ENCODE assay signal across 13 mouse cellular contexts in the genomic region with DNA sequence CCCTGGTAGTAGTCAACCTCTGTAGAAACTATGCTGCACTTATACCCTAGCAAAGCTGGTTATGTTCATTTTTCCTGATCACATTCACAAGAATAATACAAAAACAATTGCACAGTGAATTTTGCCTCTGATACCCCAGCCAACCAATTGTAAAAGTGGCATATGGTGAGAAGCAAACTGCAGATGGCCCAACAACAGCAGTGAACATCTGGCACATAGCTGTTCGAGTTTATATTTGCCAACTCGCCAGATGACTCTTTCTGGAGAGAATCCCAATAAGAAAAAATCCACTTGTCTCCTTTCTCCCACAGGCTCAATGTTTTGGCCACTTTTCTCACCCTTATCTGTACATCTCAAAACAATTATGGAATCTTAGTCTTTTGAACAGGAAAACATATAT.
DNase-seq lines count a peak whose midpoint lies in the region; ATAC-seq lines count a peak whose summit lies in the region.
"Had no signal": no experiment of that assay in that cellular context is flagged by ENCODE, and none has a peak within 500 bp of the region (broad histone marks: within the 10 kb centered on the region; RNA-seq: fewer than 3 reads in every experiment).

No protein-coding gene starts in this region.

- no peaks in the 10 kb centered on the region for H3K36me3 ChIP-seq in hindbrain, embryonic 11.5 days (ENCODE audit: control insufficient read depth, insufficient read depth, low read length)
- no peaks in the 10 kb centered on the region for H3K36me3 ChIP-seq in hindbrain, embryonic 12.5 days
- H3K36me3 ChIP-seq: heart, embryonic 10.5 days; hindbrain, embryonic 15.5 days had no signal

- H3K4me1 ChIP-seq in hindbrain, embryonic 11.5 days (replicated peaks; ENCODE audit: control insufficient read depth, insufficient read depth, low read length) = no peaks in the 10 kb centered on the region
- H3K4me1 ChIP-seq in hindbrain, embryonic 12.5 days = no peaks in the 10 kb centered on the region
- H3K4me1 ChIP-seq: heart, embryonic 10.5 days; hindbrain, embryonic 15.5 days had no signal

- H3K27me3 ChIP-seq in hindbrain, embryonic 11.5 days (ENCODE audit: control insufficient read depth, insufficient read depth, low read length) = no peaks in the 10 kb centered on the region
- H3K27me3 ChIP-seq in hindbrain, embryonic 12.5 days = no peaks in the 10 kb centered on the region
- H3K27me3 ChIP-seq: hindbrain, embryonic 15.5 days had no signal

- WGBS in hindbrain, embryonic 11.5 days = 81% methylated on average over 2 of the region's 2 CpGs
- WGBS in hindbrain, embryonic 12.5 days = 69% methylated on average over 2 of the region's 2 CpGs

- no peaks in the 10 kb centered on the region for H3K9me3 ChIP-seq in hindbrain, embryonic 11.5 days (ENCODE audit: control insufficient read depth, low read length)
- H3K9me3 ChIP-seq in hindbrain, embryonic 12.5 days (replicated peaks) = no peaks in the 10 kb centered on the region
- H3K9me3 ChIP-seq: heart, embryonic 10.5 days; hindbrain, embryonic 15.5 days had no signal

- no peak overlapping the region for H3K9ac ChIP-seq in hindbrain, embryonic 11.5 days (ENCODE audit: low read depth, low read length)
- H3K9ac ChIP-seq in hindbrain, embryonic 12.5 days = no peak overlapping the region
- H3K9ac ChIP-seq: hindbrain, embryonic 15.5 days had no signal

- no peak overlapping the region for H3K27ac ChIP-seq in hindbrain, embryonic 11.5 days (ENCODE audit: low read depth, low read length)
- H3K27ac ChIP-seq in hindbrain, embryonic 12.5 days = no peak overlapping the region
- H3K27ac ChIP-seq: heart, embryonic 10.5 days; hindbrain, embryonic 15.5 days had no signal

- DNase-seq in hindbrain, embryonic 11.5 days (ENCODE audit: low spot score) = peak; percentile 4
- DNase-seq in 3T3-L1 (ENCODE audit: low read depth, low spot score) = peak; percentile 9
- DNase-seq in adipocyte (ENCODE audit: low spot score) = peak; percentile 57
- peak; percentile 39 for DNase-seq in layer of hippocampus, adult 9-11 months
- DNase-seq in spleen, postnatal 14 days (ENCODE audit: low spot score in 2 of 2) = no peak
- no peak for DNase-seq in kidney, adult 18-20 months
- DNase-seq in kidney, adult 8-10 months = no peak
- DNase-seq: kidney, postnatal 10 days; lung, postnatal 14 days had no signal

- no peak for ATAC-seq in hindbrain, embryonic 11.5 days (ENCODE audit: low FRiP score)
- ATAC-seq in hindbrain, embryonic 12.5 days (ENCODE audit: low FRiP score) = no peak
- ATAC-seq: midbrain, embryonic 16.5 days had no signal

- no peak overlapping the region for H3K4me2 ChIP-seq in hindbrain, embryonic 11.5 days (replicated peaks; ENCODE audit: low read depth, low read length)
- H3K4me2 ChIP-seq in hindbrain, embryonic 12.5 days (replicated peaks) = no peak overlapping the region
- H3K4me2 ChIP-seq: hindbrain, embryonic 15.5 days had no signal

- H3K4me3 ChIP-seq in hindbrain, embryonic 11.5 days (ENCODE audit: low read depth, low read length) = no peak overlapping the region
- no peak overlapping the region for H3K4me3 ChIP-seq in hindbrain, embryonic 12.5 days
- H3K4me3 ChIP-seq: heart, embryonic 10.5 days; hindbrain, embryonic 15.5 days had no signal

Comparison
In these comparisons a context has a peak if more than half of its experiments do, and no peak if none do; other contexts are left out.
1. DNase-seq: peak in hindbrain, embryonic 11.5 days (single experiment), 3T3-L1 (single experiment), adipocyte (single experiment) and layer of hippocampus, adult 9-11 months (single experiment); none in spleen, postnatal 14 days (0 of 2), kidney, adult 18-20 months (single experiment) and kidney, adult 8-10 months (0 of 2).